Mouse (Mus musculus) E14TG2a.4 (cell line): Measurements from ENCODE around the gene St3gal6.

Source experiments
- CTCF ChIP-seq: conservative IDR thresholded peaks from 2 replicates; pipeline ENCODE4 v1.5.1; 2014; ENCODE audit warnings: low read length
- POU5F1 ChIP-seq: IDR thresholded peaks from 2 replicates; pipeline ENCODE4 v1.6.1; 2014; ENCODE audit warnings: low read length, borderline replicate concordance

DNA sequence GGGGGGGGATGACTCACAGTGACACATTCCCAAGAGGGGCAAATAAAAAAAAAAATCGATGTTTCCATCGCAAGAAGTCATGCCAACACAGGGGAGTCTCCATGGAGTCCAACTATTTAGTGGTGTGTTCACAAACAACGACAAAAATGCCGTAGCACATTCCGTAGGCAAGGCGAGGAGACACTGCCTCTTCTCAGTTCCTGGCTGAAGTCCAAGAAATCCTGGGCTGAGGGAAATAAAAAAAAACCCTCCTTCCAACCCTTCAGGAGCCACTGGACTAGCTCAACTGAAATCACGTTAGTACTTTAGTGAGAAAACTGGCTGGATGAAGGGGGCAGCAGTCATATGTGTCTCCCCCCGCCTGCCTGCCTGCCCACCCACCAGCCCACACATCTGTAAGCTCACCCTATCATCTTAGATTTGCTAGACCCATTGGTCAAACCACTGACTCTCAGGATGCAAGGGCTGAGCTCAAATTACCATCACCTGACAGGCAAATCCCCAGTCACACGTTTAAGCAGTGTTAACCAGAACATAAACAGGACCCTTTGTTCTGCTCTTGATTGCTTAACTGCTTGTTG, 11.8 kb downstream of the St3gal6 start:
- TF ChIP-seq CTCF: no peak
- no peak for TF ChIP-seq POU5F1
